Mouse (Mus musculus) left cerebral cortex, adult 2 months (tissue): ENCODE results near the gene Tff3. TPM values are rescaled to one million over a fixed set of nuclear protein-coding genes. Genes with fewer than 3 reads are reported as not detected.
A peak's percentile ranks its signal among the peaks of the same experiment; 100 is the strongest.

Source experiments
- DNase-seq, 2 experiments: peaks; one replicate each; pipeline ENCODE4 v3.0.0; 2021 to 2022; ENCODE audit warnings: low spot score in 2 of 2, mixed read lengths in 1 of 2; ENCODE audit errors: extremely low spot score in 1 of 2
- H3K27ac ChIP-seq: fragments of 200-600 bp; 2 replicates; pipeline ENCODE4 v1.8.1; 2022
- H3K4me3 ChIP-seq: fragments of 200-600 bp; 2 replicates; pipeline ENCODE4 v1.8.1; 2022
- CTCF ChIP-seq: fragments of 200-600 bp; IDR thresholded peaks from 2 replicates; pipeline ENCODE4 v1.8.1; 2022; ENCODE audit warnings: antibody characterized with exemption, mild to moderate bottlenecking, moderate library complexity
- intact Hi-C: fragments of 180-260 bp; cut with DNase I; formaldehyde crosslinking; loops from one replicate; pipeline ENCODE4 v1.15.1; 2025
- total RNA-seq, 2 experiments: library from RNA; stranded (reverse); gene quantifications; 2 replicates each; pipeline ENCODE4 v1.2.3; 2021

Tff3 gene
- total RNA-seq, 2 experiments from 2014 or later: not detected

DNA sequence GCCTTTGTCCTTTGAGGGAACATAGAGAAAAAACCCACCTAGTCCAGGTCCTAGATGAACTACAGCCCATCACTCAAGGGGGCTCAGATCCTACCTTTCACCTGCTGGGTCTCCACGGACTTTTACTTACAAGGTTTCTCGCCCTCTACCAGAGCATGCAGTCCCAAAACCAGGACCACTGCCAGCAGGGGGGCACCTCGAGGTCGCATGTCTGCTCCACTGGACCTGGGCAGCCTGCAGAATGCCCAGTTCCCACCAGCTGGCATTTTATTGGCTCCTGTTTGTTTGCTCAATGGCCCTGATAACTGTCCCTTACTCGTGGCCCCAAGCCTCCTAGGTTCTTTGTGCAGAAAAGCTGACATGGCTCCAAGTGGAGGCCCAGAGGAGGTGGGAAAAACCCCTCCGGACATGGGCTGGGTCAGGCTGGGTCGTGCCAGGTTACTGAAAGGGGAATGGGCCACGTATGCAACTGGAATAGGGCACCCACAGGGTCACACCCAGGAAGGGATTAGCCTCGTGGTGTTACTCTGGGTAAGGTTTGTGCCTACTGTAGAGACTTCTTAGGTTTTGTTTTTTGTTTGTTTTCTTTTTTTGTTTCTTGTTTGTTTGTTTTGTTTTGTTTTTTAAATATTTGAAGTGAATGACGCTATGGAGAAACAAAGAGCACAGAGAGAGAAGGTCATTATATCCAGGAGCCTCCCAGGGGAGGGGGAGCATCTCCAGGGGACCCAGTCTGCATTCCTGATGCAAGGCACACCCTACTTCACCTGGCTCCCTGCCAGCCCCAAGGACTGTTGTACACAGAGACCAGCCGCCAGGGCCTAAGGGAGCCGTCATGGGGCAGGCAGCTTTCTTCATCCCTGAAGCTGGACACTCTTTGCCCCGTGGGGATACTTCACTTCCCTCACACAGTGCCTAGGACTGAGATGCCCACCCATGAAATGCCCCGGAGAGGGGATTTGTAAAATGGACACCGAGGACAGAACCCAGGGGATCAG lies 14.9 kb upstream of the Tff3 start, which contains the start of gene Tff2:
TSS of gene Tff2 (minus strand) at position 243 of the 998 bp plus-strand sequence.
- no peak for TF ChIP-seq CTCF
- intact Hi-C loops: no loop called here
- no peak for DNase-seq
- Histone ChIP-seq H3K4me3 (no peak within 1 kb of the TSS), H3K27ac (no peak within 1 kb of the TSS)

DNA sequence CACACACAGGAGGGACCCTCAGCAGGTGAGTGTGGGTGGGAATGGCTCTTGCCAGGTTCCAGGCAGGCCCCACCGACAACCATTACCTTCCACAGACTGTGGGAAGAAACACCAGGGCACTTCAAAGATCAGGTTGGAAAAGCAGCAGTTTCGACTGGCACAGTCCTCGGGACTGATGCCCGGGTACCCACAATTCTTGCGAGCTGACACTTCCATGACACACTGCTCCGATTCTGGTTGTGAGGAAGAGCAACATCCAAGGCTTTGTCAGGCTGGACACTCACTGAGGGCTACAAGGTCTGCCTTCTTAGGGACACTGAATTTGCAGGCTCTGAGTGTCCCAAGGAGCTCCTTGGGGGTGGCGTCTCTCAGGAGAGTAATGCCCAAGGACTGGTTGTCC lies 12.7 kb upstream of the Tff3 start:
- no peak overlapping the region for H3K27ac ChIP-seq
- intact Hi-C loops: no loop called here
- no peak for TF ChIP-seq CTCF

DNA sequence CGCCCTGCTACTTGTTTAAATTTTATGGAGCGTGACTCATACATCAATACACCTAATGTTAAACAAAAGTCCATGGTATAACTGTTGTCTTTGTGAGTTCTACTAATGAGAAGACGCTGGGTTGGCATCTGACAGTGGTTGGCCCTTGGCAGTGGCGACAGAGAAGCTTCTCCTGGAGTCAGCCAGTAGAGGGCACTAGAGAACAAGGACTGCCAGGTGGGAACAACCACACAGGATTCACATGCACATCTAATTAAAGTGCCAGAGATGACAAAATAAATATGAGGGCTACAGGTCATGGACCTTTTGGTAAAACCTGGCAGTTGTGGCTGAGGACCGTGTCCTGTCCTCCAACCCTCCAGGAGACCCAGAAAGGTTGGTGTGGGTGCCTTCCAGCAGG lies 9.0 kb upstream of the Tff3 start:
- intact Hi-C loops: loop anchor here (1.0 to 5.0 kb wide), 4 partner anchors 49 to 354 kb away; no protein-coding TSS in a partner anchor
- TF ChIP-seq CTCF: peak; percentile 82
- no peak overlapping the region for H3K4me3 ChIP-seq
- no peak overlapping the region for H3K27ac ChIP-seq
- DNase-seq: peak; percentile 48 to 66

More for the DNA sequence above, 12.7 kb upstream of the Tff3 start:
- H3K4me3 ChIP-seq: no peak overlapping the region
- no peak for DNase-seq

DNA sequence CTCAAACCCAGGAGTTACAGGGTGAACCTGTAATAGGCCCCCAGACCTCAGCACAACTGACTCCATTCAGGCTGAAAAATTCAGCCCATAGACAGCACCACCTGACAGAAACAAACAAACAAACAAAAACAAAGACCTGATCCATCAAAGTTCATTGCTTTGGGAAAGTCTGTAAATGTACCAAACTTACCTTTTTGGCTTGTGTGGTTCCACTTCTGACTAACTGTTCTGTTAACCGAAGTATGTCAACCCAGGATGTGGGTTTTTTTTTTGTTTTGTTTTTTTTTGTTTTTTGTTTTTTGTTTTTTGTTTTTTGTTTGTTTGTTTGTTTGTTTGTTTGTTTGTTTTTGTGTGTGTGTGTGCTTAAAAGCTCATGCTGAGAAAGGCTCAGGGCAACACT lies 7.4 kb upstream of the Tff3 start:
- intact Hi-C loops: loop anchor here (5.0 kb wide), 2 partner anchors 165 to 355 kb away; no protein-coding TSS in a partner anchor
- TF ChIP-seq CTCF: no peak

DNA sequence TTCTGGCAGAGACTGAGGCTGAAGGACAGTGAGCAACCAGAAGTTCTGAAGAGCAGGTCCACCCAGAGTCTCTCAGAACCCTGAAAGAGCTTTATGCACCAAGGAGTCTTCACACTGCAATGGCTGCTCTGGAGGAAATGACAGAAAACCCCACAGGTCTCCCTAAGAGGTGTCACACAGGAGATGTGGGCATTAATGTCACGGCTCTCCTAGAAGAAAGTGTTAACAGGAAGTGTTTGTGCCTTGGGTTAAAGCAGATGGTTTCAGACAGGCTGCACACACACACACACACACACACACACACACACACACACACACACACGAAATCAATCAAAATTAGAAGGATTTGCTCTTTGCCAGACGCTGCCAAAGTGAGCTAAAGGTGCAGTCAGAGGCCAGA lies 6.8 kb upstream of the Tff3 start:
- no peak for DNase-seq
- Histone ChIP-seq H3K4me3 (no peak overlapping the region), H3K27ac (no peak overlapping the region)
- TF ChIP-seq CTCF: no peak
- intact Hi-C loops: loop anchor here (5.0 kb wide), 2 partner anchors 166 to 356 kb away; no protein-coding TSS in a partner anchor

More for the DNA sequence above, 7.4 kb upstream of the Tff3 start:
- Histone ChIP-seq H3K27ac (no peak overlapping the region), H3K4me3 (no peak overlapping the region)
- DNase-seq: no peak

DNA sequence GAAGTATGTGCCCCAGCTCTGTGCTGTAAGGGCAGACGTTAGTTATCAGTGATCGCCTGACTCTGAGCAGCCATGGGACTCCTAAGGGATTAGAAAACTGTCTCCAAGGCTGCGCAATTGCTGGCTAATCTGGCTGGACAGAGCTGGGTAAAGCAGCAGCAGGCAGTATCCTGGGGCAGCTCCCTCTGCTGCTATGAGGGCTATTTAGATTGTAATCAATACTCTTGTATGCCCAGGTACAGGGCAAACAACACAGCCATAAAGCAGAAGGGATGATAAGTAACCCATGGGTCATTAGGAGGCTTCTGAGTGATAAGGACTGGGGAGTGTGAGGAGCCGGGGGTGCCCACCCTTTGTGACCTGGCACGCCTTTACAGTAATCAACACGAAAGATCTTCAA lies 5.5 kb upstream of the Tff3 start:
- Histone ChIP-seq H3K4me3 (no peak overlapping the region), H3K27ac (no peak overlapping the region)
- no peak for TF ChIP-seq CTCF
- intact Hi-C loops: loop anchor here (5.0 kb wide), 3 partner anchors 142 to 357 kb away; partner anchors contain the start of gene Rsph1
- no peak for DNase-seq

DNA sequence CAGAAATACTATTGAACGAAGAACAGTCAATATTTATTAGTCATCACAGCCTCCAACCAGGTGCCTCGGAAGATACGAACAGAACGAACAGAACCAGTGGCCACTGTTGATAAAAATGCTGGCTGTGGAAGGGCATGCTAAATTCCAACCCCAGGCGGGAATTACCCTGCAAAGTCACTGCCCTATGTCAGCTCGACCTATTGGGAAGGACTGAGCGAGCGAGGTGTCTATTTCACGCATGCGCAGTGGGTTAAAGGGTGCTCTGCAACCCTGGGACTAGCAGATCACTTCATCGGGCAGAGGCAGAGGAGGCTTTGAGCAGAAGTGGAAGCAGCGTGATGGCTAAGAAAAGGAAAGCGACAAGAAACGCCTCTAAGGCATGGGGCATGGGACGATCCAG lies 4.3 kb upstream of the Tff3 start:
- intact Hi-C loops: loop anchor here (5.0 kb wide), 1 partner anchor 144 kb away; the partner anchor contains the start of gene Rsph1
- DNase-seq: no peak
- Histone ChIP-seq H3K4me3 (no peak overlapping the region), H3K27ac (no peak overlapping the region)
- no peak for TF ChIP-seq CTCF

DNA sequence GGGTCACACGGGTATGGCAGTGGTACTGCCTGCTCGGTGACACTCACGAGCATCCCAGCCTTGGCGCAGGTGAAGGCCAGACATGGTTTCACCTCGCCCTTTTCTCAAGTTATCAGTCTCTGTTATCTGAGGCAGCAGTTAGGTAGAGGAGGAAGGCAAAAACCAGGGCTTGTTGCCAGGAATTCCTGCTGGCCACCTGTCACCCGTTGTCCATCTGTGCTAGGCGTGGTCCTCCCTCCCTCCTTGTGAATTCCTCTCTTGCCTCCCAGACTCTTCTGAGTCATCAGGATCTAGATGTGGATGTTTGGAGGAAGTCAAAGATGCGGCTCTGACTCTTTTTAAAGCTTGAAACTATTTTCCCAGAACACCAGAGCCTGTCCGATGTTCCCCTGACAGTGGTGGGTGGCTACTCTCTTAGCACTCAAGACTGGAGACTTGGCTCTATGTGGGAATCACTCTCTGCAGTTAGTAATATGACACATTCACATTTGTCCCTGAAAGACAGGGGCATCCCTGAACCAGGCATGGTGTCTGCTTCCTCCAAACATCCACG lies 1.9 kb upstream of the Tff3 start:
- DNase-seq: peak in 1 of 2 experiments; percentile 61
- H3K4me3 ChIP-seq: no peak overlapping the region
- no peak for TF ChIP-seq CTCF
- H3K27ac ChIP-seq: no peak overlapping the region
- intact Hi-C loops: loop anchor here (5.0 kb wide), 1 partner anchor 146 kb away; the partner anchor contains the start of gene Rsph1

DNA sequence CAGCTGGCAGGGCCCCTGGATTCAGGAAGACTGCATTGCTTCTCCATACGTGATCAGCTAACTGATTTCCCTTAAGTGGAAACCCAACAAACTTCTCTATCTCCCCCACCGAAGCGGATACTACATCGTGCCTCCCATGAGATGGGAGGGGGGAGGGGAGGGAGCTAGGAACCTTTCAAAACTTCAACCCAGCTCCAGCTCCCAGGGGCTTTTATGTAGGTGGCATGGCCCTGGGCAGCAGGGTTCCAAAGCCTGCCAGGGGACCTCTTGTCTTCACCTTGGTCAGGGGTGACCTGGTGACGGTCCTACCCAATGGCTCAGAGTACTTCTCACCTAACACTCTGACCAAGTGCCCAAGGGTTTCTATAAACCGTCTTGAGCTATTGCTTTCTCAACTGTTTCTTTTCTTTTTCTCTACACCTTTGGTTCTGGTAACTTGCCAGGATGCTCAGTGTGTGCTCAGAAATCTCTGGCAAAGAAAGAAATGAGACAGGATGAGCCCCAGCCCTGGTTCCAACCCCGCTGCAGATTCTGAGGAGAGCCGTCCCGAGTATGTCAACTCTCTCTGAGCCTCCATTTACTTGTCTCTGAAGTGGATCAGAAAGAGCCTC lies 633 bp downstream of the Tff3 start:
- H3K27ac ChIP-seq: no peak overlapping the region
- intact Hi-C loops: no loop called here

DNA sequence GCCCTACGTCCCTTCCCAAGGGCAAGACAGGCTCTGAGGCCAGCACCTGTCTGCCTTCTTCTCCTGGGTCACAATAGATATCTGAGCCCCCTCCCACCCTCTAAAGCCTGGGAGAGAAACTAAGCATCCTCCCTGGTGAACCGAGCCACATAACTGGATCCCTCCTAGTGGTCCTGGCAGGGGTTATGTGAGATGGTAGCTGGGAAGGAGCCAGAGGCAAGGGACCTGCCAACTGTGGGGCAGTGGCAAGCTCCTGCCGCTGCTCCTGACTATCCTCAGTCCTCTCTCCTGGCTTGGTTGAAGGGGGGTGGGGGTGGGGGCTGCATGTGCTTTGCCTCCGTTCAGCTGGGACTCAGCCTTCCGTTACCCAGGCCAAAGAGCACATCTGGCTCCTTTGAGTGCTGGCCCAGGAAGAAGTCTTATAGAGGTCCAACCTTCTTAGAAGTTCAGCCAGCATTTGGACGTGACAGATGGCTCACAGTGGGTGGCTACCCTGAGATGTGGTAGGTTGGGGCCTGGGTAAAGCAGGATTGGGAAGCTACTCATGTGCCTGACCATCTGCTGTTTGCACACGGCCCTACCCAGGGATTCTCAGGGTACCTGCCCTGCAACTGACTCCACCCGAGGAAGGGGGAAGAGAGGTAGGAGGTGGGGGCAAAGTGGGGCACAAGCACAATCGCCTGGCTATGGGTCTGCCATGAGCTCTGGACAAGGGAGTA lies 3.7 kb downstream of the Tff3 start:
- no peak overlapping the region for H3K27ac ChIP-seq
- TF ChIP-seq CTCF: no peak
- intact Hi-C loops: no loop called here
- no peak overlapping the region for H3K4me3 ChIP-seq
- DNase-seq: peak in 1 of 2 experiments; percentile 34

More for the DNA sequence above, 633 bp downstream of the Tff3 start:
- H3K4me3 ChIP-seq: no peak overlapping the region
- TF ChIP-seq CTCF: no peak
- no peak for DNase-seq

DNA sequence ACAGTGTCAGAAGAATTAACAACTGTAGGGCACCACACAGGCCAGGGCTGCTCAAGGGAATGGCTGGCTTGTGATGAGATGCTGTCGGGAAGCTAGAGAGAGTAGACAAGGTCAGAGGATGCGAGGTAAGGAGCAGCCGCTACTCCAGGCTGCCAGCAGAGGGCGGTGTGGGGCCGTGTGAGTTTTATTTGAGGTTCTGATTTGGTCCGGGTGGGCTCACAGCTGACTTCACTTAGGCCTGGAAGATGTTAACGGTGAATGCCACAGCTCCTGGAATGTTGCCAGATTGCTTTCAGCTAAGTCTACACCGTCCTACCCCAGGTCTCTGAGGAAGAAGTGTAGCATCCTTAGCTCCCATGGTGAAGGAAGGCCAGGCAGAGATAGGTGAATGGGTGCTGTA lies 7.5 kb downstream of the Tff3 start:
- no peak overlapping the region for H3K4me3 ChIP-seq
- peak; percentile 80 for TF ChIP-seq CTCF
- peak; percentile 38 to 42 for DNase-seq
- no peak overlapping the region for H3K27ac ChIP-seq
- intact Hi-C loops: loop anchor here (5.0 kb wide), 1 partner anchor 65 kb away; no protein-coding TSS in a partner anchor
